Mouse (Mus musculus) midbrain, embryonic 13.5 days (tissue): ENCODE measurements around the gene Trp53rkb. TPM values are rescaled to one million over a fixed set of nuclear protein-coding genes. Genes with fewer than 3 reads are reported as not detected.
"Not testable (repeated sequence)": the region's sequence is repeated elsewhere in the genome, so short reads cannot be mapped to it uniquely, and the experiment has no call there.

Experiments
- ATAC-seq: fragments of 200-750 bp; cut with Nextera tagmentation; 2 replicates; pipeline ENCODE4 v1.8.0; 2017; ENCODE audit warnings: mild to moderate bottlenecking, moderate TSS enrichment, moderate library complexity
- H3K27ac ChIP-seq: fragments of 300-500 bp; sonication (generic); 2 replicates; pipeline ENCODE4 v1.5.1; 2015; ENCODE audit warnings: inconsistent platforms, mild to moderate bottlenecking, moderate library complexity
- H3K27me3 ChIP-seq: fragments of 300-500 bp; sonication (generic); 2 replicates; pipeline ENCODE4 v1.6.1; 2015; ENCODE audit warnings: mild to moderate bottlenecking, inconsistent platforms
- H3K36me3 ChIP-seq: fragments of 300-500 bp; sonication (generic); 2 replicates; pipeline ENCODE4 v1.6.1; 2015; ENCODE audit warnings: mild to moderate bottlenecking, inconsistent platforms
- H3K4me1 ChIP-seq: fragments of 300-500 bp; sonication (generic); replicated peaks from 2 replicates; pipeline ENCODE4 v1.6.1; 2015; ENCODE audit warnings: inconsistent platforms
- H3K4me2 ChIP-seq: fragments of 300-500 bp; sonication (generic); replicated peaks from 2 replicates; pipeline ENCODE4 v1.6.1; 2015; ENCODE audit warnings: moderate library complexity, mild to moderate bottlenecking, inconsistent platforms
- H3K4me3 ChIP-seq: fragments of 300-500 bp; sonication (generic); replicated peaks from 2 replicates; pipeline ENCODE4 v1.5.1; 2015; ENCODE audit warnings: mild to moderate bottlenecking, inconsistent platforms
- H3K9ac ChIP-seq: fragments of 300-500 bp; sonication (generic); replicated peaks from 2 replicates; pipeline ENCODE4 v1.6.1; 2015; ENCODE audit warnings: mild to moderate bottlenecking, inconsistent platforms
- H3K9me3 ChIP-seq: fragments of 300-500 bp; sonication (generic); 2 replicates; pipeline ENCODE4 v1.6.1; 2016; ENCODE audit warnings: mild to moderate bottlenecking, inconsistent platforms
- WGBS: fragments of 180-500 bp; shearing (Covaris S2); methylation state at CpG from one replicate; pipeline ENCODE4 v1.1.7; 2015; 5-methylcytosine and 5-hydroxymethylcytosine counted together
- polyA plus RNA-seq: library from polyadenylated mRNA; unstranded; fragments of >200 nt; fragmentation: Nextera tagmentation; extraction: Ambion mirVana; gene quantifications from 2 replicates; pipeline ENCODE4 v1.2.1, GENCODE M21; 2015

The Trp53rkb gene
- polyA plus RNA-seq, 1 experiment from 2014 or later, result 11.1 TPM

DNA sequence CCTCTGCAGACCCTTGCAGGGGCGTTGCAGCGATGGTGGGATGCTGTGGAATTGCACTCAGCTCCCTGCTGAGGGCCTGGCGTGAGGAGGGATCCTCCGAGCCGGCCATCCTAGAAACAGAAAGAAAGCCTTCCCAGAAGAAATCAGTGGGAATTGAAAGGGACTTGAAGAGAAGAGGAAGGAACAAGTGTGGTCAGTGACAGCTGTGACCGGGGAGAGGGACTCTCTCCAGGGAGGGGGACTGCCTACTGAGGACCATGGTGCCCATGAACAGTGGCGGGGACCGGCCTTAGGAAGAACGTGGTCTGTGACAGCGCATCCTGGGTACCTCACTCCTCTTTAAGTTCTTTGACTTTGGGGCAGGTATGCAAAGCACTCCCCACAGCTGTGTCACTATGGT lies 18.7 kb upstream of the Trp53rkb start:
- H3K27me3 ChIP-seq, result no peaks in the 10 kb centered on the region
- H3K9ac ChIP-seq, result no peak overlapping the region
- H3K9me3 ChIP-seq, result no peaks in the 10 kb centered on the region
- no peaks in the 10 kb centered on the region for H3K4me1 ChIP-seq
- H3K4me2 ChIP-seq, result no peak overlapping the region
- no peak for ATAC-seq
- no peak overlapping the region for H3K4me3 ChIP-seq
- H3K27ac ChIP-seq, result no peak overlapping the region
- H3K36me3 ChIP-seq, result no peaks in the 10 kb centered on the region
- 73% methylated on average over 10 of the region's 10 CpGs for WGBS

DNA sequence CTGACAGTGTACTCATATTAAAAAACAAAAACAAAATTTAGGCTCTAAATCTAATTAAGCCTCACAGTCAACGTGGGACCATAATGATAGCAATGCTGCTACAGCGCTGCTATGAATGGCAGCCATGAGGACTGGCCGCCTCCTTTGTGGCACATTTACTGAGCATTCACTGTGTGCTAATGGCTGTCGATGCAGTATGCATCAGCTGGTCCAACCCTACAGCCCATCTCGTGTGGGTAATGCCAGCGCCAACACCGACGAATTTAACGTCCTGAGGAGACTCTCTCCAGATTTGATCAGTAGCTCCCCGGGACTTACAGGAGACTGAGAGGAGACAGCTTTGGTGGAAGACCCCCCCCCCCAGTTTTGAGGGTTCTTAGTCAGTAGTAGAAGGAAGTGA lies 18.1 kb upstream of the Trp53rkb start:
- 89% methylated on average over 10 of the region's 10 CpGs for WGBS
- Histone ChIP-seq H3K4me1 (no peaks in the 10 kb centered on the region), H3K4me3 (no peak overlapping the region), H3K9me3 (no peaks in the 10 kb centered on the region), H3K27ac (no peak overlapping the region), H3K36me3 (no peaks in the 10 kb centered on the region), H3K27me3 (no peaks in the 10 kb centered on the region), H3K9ac (no peak overlapping the region), H3K4me2 (no peak overlapping the region)
- ATAC-seq, result no peak

DNA sequence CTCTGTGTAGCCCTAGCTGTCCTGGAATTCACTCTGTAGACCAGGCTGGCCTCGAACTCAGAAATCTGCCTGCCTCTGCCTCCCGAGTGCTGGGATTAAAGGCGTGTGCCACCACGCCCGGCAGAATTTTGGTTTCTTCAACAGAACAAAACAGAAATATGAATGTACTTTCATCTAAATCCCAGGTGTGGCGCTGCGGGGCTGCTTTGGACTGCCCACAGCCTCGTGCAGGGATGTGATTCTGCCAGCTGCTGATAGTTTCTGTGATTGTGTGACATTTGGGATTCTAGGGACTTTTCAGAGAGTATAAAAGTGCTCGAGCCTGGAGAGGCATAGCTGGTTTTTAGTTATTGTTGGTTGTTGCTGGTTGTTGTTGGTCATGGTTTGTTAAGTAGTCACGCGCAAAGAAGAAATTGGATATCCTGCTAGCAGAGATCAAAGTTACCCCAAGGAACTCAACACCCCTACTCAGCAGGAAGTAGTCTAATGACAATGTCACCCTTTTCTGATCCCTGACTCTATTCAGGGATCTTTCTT lies 16.9 kb upstream of the Trp53rkb start:
- 65% methylated on average over 11 of the region's 11 CpGs for WGBS
- ATAC-seq, result no peak

DNA sequence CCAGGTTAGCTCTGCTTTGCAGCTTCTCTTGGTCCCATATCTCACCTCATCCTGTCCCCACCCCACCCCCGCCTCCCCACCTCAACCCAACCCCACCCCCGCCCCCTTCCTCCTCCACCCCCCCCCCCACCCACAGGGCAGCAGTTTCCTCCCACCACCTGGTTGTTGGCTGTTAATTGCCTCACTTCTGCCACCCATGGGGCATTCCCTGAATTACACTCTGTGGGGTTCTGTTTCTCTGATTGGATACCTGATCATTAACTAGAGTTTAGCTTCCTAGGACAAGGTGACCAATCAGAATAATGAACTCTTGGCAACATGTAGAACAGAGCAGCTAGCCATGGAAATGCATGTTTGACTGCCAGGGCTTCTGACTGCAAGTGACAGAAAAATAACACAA lies 16.1 kb upstream of the Trp53rkb start:
- Histone ChIP-seq H3K4me2 (no peak overlapping the region), H3K9me3 (no peaks in the 10 kb centered on the region), H3K36me3 (no peaks in the 10 kb centered on the region), H3K4me3 (no peak overlapping the region), H3K4me1 (peaks cover 4% of the 10 kb centered on the region), H3K27me3 (no peaks in the 10 kb centered on the region), H3K9ac (no peak overlapping the region), H3K27ac (no peak overlapping the region)
- 37% methylated on average over 2 of the region's 2 CpGs for WGBS
- no peak for ATAC-seq

More for the DNA sequence above, 16.9 kb upstream of the Trp53rkb start:
- H3K4me1 ChIP-seq, result no peaks in the 10 kb centered on the region
- no peaks in the 10 kb centered on the region for H3K36me3 ChIP-seq
- H3K9me3 ChIP-seq, result no peaks in the 10 kb centered on the region
- H3K9ac ChIP-seq, result no peak overlapping the region
- no peak overlapping the region for H3K27ac ChIP-seq
- no peak overlapping the region for H3K4me3 ChIP-seq
- no peaks in the 10 kb centered on the region for H3K27me3 ChIP-seq
- no peak overlapping the region for H3K4me2 ChIP-seq

DNA sequence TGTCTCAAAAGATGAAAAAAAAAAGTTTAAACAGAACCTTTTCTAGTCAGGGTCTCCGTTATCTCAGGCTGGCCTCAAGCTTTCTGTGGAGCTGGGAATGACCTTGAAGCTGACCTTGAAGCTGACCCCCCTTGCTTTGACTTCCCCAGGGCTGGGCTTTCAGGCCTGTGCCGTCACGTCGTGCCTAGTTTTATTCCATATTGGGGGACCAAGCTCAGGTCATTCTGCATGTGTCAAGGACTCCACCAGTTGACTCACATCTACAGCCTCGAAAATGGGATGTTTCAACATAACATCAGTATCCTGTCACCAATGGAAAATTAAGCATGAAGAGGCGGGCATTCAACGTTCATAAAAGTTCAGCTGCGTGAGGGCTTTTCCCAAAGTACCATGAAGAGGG lies 12.4 kb upstream of the Trp53rkb start:
- ATAC-seq, result no peak
- Histone ChIP-seq H3K4me1 (peaks cover 5% of the 10 kb centered on the region), H3K36me3 (no peaks in the 10 kb centered on the region), H3K27ac (no peak overlapping the region), H3K4me2 (no peak overlapping the region), H3K9me3 (no peaks in the 10 kb centered on the region), H3K4me3 (no peak overlapping the region), H3K27me3 (no peaks in the 10 kb centered on the region), H3K9ac (no peak overlapping the region)
- WGBS, result 68% methylated on average over 8 of the region's 8 CpGs

DNA sequence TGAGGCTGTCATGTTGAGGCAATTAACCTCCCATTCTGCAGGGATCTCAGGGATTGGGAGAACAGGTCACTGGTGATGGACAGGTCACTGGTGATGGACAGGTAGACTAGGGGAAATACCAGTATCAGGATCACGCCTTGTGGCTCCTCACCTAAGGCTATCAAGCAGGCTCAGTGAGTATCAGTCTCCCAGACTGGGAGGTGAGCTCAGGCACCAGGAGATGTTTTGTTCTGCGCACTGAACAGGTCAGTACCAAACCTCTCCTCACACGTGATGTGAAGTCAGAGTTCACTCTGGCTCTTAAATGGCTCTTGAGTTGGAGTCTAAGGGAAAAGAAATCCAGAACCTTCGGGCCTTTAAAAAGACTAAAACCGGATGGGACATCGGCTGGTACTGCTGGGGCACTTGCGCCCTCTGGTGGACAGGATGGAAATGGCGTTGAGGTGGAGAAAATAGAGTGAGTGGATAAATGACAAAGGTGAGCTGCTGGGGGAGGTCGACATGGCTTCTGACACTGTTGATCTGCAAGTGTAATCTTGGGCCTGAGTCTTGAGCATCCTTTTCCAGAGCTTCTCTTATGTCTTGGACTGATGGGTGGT lies 11.3 kb upstream of the Trp53rkb start:
- H3K4me2 ChIP-seq, result no peak overlapping the region
- H3K36me3 ChIP-seq, result no peaks in the 10 kb centered on the region
- H3K4me1 ChIP-seq, result peaks cover 15% of the 10 kb centered on the region
- ATAC-seq, result peak; percentile 43; the same call in 1 of the 2 replicates
- no peak overlapping the region for H3K27ac ChIP-seq
- WGBS, result 14% methylated on average over 9 of the region's 9 CpGs
- H3K27me3 ChIP-seq, result no peaks in the 10 kb centered on the region; the same call in 1 of the 2 replicates
- H3K4me3 ChIP-seq, result no peak overlapping the region
- H3K9ac ChIP-seq, result 0 out of 2 replicates have a peak overlapping the region, but pooled peaks have one; percentile 1
- H3K9me3 ChIP-seq, result no peaks in the 10 kb centered on the region

DNA sequence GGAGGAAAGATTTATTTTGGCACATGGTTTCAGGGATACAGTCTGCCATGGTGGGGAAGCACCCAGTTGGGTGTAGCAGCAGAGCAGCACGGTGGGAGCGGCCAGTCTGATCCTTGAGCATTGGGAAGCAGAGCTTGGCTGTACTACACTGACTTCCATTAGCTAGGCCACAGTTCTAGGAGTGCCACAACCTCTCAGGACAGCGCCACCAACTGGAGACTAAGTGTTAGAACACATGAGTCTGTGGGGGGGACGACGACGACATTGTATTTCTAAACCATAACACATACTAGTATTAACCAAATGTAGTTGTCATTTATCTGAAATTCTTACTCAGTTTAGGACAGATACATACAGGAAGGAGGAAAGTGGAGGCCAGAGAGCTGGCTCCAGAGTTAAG lies 8.0 kb upstream of the Trp53rkb start:
- no peak overlapping the region for H3K4me3 ChIP-seq
- H3K27ac ChIP-seq, result no peak overlapping the region
- no peaks in the 10 kb centered on the region; the same call in 1 of the 2 replicates for H3K27me3 ChIP-seq
- no peak for ATAC-seq
- 81% methylated on average over 6 of the region's 6 CpGs for WGBS
- no peak overlapping the region for H3K9ac ChIP-seq
- H3K9me3 ChIP-seq, result no peaks in the 10 kb centered on the region
- no peak overlapping the region for H3K4me2 ChIP-seq
- H3K4me1 ChIP-seq, result peaks cover 23% of the 10 kb centered on the region
- no peaks in the 10 kb centered on the region for H3K36me3 ChIP-seq

DNA sequence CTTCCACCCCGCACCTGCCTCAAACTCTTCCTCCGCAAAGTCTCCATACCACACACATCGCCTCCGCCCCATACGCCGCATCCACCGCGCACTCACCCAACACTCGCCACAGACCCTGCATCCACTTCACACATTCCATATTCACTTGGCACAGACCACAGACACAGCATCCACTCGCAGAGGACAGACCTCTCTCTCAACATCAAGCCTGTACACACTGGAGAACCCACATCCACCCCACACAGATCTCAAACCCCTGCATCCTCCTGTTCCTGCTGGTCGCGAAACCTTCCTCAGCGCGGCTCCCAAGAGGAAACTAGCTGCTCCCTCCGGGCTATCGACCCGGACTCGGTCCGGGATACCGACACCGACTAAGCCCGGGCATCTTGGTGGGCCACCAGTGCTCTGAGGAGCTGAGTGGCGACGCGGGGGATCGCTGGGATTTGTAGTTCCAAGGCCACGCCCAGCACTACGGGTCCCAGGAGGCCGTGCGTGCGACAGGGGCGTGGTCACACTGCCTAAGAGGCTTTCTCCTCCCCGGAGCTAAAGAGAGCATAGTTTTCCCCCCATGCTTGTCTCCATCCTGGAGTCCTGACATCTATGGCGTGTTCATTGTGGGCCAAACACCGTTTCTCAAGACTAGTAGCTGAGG lies 5.9 kb upstream of the Trp53rkb start:
- Histone ChIP-seq H3K4me2 (peak overlapping the region; percentile 87), H3K36me3 (no peaks in the 10 kb centered on the region), H3K9ac (peak overlapping the region; percentile 80), H3K4me3 (peak overlapping the region; percentile 70), H3K9me3 (no peaks in the 10 kb centered on the region), H3K27ac (peak overlapping the region; percentile 35; the same call in 1 of the 2 replicates), H3K27me3 (no peaks in the 10 kb centered on the region; the same call in 1 of the 2 replicates), H3K4me1 (peaks cover 19% of the 10 kb centered on the region)
- under 1% methylated on average over 35 of the region's 35 CpGs for WGBS
- peak; percentile 97 for ATAC-seq

DNA sequence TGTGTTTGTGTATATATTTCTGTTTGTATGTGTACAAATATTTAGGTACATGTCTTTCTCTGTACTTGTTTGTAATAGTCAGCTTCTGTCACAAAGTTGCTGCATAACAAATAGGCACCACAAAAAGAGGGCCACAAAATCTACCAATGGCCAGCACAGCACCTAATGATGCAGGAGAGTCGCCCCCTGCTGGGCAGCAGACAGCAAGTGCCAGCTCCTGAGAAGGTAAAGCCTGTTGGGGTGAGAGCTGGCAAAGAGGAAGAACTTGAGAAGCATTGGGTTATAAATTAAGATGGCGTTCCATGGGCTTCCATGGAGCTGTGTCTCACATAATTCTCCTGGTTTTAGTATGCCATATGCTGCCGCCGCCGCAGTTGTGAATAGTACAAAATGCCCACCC lies 593 bp upstream of the Trp53rkb start:
- Histone ChIP-seq H3K27ac (peak overlapping the region; percentile 72), H3K27me3 (no peaks in the 10 kb centered on the region), H3K36me3 (peaks cover 9% of the 10 kb centered on the region), H3K4me3 (no peak overlapping the region), H3K4me2 (no peak overlapping the region), H3K4me1 (peaks cover 31% of the 10 kb centered on the region), H3K9ac (no peak overlapping the region), H3K9me3 (no peaks in the 10 kb centered on the region)
- ATAC-seq, result no peak; the same call in 1 of the 2 replicates
- 68% methylated on average over 5 of the region's 5 CpGs for WGBS

DNA sequence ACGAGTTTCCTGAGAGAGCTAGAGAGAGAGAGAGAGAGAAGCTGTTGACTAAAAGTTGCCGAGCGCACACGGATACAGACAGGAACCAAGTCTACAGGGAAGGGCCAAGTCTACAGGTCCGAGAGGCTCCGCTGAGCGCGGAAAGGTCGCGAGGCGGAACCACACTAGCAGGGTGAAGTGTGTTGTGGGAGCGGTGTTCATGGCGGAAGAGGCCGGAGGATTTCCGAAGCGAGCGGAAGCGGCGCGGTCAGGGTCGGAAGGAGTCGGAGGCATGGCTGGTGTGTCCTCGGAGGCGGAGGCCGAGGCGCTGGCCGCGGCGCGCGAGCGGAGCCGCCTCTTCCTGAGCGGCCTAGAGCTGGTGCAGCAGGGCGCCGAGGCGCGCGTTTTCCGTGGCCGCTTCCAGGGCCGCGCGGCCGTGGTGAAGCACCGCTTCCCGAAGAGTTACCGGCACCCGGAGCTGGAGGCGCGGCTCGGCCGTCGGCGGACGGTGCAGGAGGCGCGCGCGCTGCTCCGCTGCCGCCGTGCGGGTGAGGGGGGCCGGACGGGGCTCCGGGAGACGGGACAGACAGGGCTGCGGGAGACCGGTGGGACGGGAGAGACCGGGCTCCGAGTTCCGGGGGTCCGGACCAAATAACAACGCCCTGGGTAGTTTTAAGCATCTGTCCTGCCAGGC lies 1.3 kb downstream of the Trp53rkb start:
- Histone ChIP-seq H3K27ac (peak overlapping the region; percentile 72), H3K36me3 (peaks cover 29% of the 10 kb centered on the region), H3K4me1 (peaks cover 26% of the 10 kb centered on the region), H3K9ac (peak overlapping the region; percentile 85), H3K4me2 (peak overlapping the region; percentile 80), H3K4me3 (peak overlapping the region; percentile 79)
- not testable (repeated sequence) for H3K9me3 ChIP-seq, H3K27me3 ChIP-seq
- ATAC-seq, result peak; percentile 87
- WGBS, result 1% methylated on average over 57 of the region's 76 CpGs

DNA sequence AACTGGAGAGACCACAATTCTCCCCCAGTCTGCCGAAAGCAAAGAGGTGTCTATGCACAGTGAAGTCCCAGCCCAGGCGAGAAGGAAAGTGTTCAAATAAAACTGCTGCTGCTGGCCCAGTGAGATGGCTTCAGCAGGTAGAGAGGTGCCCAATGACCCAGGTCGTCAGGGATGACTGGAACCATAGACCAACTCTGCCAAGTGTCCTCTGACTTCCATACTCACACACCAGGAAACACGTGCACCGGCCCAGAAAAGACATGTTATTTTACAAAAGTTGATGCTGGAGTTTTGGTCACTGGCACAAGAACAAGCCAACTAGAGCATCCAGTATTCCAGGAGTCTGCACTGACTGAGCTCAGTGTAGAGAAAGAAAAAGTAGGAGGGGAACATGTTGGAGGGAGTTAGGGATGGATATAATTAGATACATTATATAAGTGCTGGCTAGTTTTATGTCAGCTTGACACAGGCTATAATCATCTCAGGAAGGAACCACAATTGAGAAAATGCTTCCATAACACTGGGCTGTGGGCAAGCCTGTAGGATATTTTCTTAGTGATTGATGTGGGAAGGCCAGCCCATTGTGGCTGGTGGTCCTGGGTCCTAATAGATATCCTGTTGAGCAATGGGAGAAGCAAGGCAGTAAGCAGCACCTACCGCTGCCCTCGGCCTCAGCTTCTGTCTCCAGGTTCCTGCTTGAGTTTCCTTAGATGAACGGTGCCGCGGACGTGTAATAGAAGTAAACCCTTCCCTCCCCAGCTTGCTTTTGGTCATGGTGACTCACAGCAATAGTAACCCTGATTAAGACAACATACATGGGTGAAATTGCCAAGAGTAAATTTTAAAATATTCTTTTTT lies 7.5 kb downstream of the Trp53rkb start:
- WGBS, result 84% methylated on average over 11 of the region's 11 CpGs
- peaks cover 30% of the 10 kb centered on the region for H3K36me3 ChIP-seq
- no peak overlapping the region for H3K9ac ChIP-seq
- no peaks in the 10 kb centered on the region for H3K9me3 ChIP-seq
- H3K27me3 ChIP-seq, result no peaks in the 10 kb centered on the region
- peaks cover under 1% of the 10 kb centered on the region for H3K4me1 ChIP-seq
- no peak for ATAC-seq
- H3K4me3 ChIP-seq, result no peak overlapping the region
- H3K27ac ChIP-seq, result no peak overlapping the region
- no peak overlapping the region for H3K4me2 ChIP-seq
